Mouse (Mus musculus) heart, postnatal 0 days (tissue): Measurements from ENCODE around the gene Alg9. TPM values are rescaled to one million over a fixed set of nuclear protein-coding genes. Genes with fewer than 3 reads are reported as not detected.

Source experiments
- ATAC-seq: fragments of 200-750 bp; cut with Nextera tagmentation; 2 replicates; pipeline ENCODE4 v1.8.0; 2017; ENCODE audit warnings: low read depth, moderate number of reproducible peaks, moderate library complexity; ENCODE audit not compliant: insufficient read depth
- DNase-seq: peaks from one replicate; pipeline ENCODE4 v3.0.0-alpha.2; 2016; ENCODE audit warnings: low spot score
- H3K27ac ChIP-seq: fragments of 300-500 bp; sonication (generic); 2 replicates; pipeline ENCODE4 v1.5.1; 2014; ENCODE audit warnings: low read depth, mild to moderate bottlenecking
- H3K27me3 ChIP-seq: fragments of 300-500 bp; sonication (generic); 2 replicates; pipeline ENCODE4 v1.6.1; 2014; ENCODE audit warnings: low read length, mixed read lengths; ENCODE audit not compliant: control insufficient read depth, insufficient read depth
- H3K36me3 ChIP-seq: fragments of 300-500 bp; sonication (generic); replicated peaks from 2 replicates; pipeline ENCODE4 v1.6.1; 2014; ENCODE audit warnings: low read length, mixed read lengths; ENCODE audit not compliant: control insufficient read depth, insufficient read depth
- H3K4me1 ChIP-seq: fragments of 300-500 bp; sonication (generic); 2 replicates; pipeline ENCODE4 v1.6.1; 2014; ENCODE audit warnings: antibody characterized with exemption; ENCODE audit not compliant: control insufficient read depth, insufficient read depth
- H3K4me2 ChIP-seq: fragments of 300-500 bp; sonication (generic); 2 replicates; pipeline ENCODE4 v1.6.1; 2014; ENCODE audit warnings: low read depth, mild to moderate bottlenecking, low read length, moderate library complexity
- H3K4me3 ChIP-seq: fragments of 300-500 bp; sonication (generic); 2 replicates; pipeline ENCODE4 v1.5.1; 2014; ENCODE audit warnings: low read depth, low read length
- H3K9ac ChIP-seq: fragments of 300-500 bp; sonication (generic); replicated peaks from 2 replicates; pipeline ENCODE4 v1.6.1; 2014; ENCODE audit warnings: low read depth, low read length, mixed read lengths
- H3K9me3 ChIP-seq: fragments of 300-500 bp; sonication (generic); replicated peaks from 2 replicates; pipeline ENCODE4 v1.6.1; 2016; ENCODE audit warnings: low read length; ENCODE audit not compliant: control insufficient read depth
- CTCF ChIP-seq: IDR thresholded peaks from 2 replicates; pipeline ENCODE4 v1.5.1; 2016; ENCODE audit warnings: antibody characterized with exemption, control low read depth, low read depth
- EP300 ChIP-seq: IDR thresholded peaks from 2 replicates; pipeline ENCODE4 v1.6.1; 2016; ENCODE audit warnings: antibody characterized with exemption, low read depth
- WGBS: fragments of 180-500 bp; shearing (Covaris S2); extraction: QIAGEN DNeasy Blood & Tissue Kit; methylation state at CpG from one replicate; pipeline ENCODE4 v1.1.7; 2014; 5-methylcytosine and 5-hydroxymethylcytosine counted together
- polyA plus RNA-seq: library from polyadenylated mRNA; unstranded; fragments of >200 nt; fragmentation: Nextera tagmentation; extraction: Ambion mirVana; gene quantifications from 2 replicates; pipeline ENCODE4 v1.2.1, GENCODE M21; 2015
- total RNA-seq: library from RNA; depleted of rRNA; stranded (reverse); fragments of >200 nt; gene quantifications from 2 replicates; pipeline ENCODE4 v1.2.3, GENCODE M21; 2014; ENCODE audit warnings: low replicate concordance

The Alg9 gene
- total and polyA plus RNA-seq, 2 experiments from 2014 or later, result 11.4 to 23.9 TPM

DNA sequence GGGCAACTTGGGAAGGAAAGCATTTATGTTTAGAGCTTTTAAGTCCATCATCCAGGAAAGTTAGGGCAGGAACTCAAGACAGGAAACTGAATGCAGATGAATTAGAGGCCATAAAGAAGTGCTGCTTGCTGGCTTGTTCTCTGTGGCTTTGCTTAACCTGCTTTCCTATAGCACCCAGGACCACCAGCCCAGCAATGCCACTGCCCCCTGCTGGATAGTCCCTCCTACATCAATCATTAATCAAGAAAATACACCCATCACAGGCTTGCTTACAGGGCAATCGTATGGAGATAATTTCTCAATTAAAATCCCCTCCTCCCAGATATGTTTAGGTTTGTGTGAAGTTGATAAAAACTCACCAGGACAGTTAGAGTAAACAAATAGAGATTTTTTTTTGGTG, 11.5 kb upstream of the Alg9 start:
- H3K27ac ChIP-seq, result no peak overlapping the region
- DNase-seq (peak; percentile 46), ATAC-seq (no peak)
- WGBS, result 60% methylated on average over 1 of the region's 1 CpGs
- no peaks in the 10 kb centered on the region for H3K27me3 ChIP-seq
- H3K4me1 ChIP-seq, result peaks cover 6% of the 10 kb centered on the region
- no peaks in the 10 kb centered on the region for H3K9me3 ChIP-seq
- TF ChIP-seq CTCF (peak; percentile 71), EP300 (no peak)
- no peak overlapping the region for H3K4me2 ChIP-seq
- H3K36me3 ChIP-seq, result no peaks in the 10 kb centered on the region
- H3K4me3 ChIP-seq, result no peak overlapping the region
- H3K9ac ChIP-seq, result no peak overlapping the region

DNA sequence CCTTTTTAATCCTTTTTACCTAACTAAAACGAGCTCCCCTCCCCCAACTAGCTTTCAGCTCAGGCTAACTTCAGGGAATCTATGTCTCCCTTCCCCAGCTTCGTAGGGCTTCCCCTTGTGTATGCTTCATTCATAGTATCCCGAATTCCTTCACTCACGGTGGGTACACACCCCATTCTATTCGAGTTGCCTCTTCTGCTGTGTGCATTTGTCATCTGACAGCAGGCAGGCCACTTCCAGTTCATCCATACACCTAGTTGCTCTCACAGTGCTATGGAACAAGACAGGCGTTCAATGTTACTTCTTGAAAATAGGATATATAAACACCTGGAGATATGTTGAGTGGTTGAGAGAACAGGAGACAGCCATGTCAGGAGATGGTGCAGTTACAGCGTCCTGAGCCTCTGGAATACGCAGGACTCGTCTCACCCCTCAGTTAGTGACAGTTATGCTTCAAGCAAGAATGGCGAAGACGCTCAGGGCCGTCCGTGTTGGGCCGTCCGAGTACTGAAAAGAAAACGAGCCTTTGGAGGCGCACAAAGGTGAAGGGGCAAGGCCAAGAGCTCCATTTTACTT, 7.2 kb upstream of the Alg9 start:
- TF ChIP-seq EP300 (no peak; the same call in 1 of the 2 replicates), CTCF (no peak)
- H3K36me3 ChIP-seq, result peaks cover 13% of the 10 kb centered on the region; the same call in 1 of the 2 replicates
- ATAC-seq (no peak; the same call in 1 of the 2 replicates), DNase-seq (no peak)
- peaks cover 19% of the 10 kb centered on the region for H3K4me1 ChIP-seq
- 4% methylated on average over 17 of the region's 17 CpGs for WGBS
- peak overlapping the region; percentile 88 for H3K27ac ChIP-seq
- peak overlapping the region; percentile 55 for H3K9ac ChIP-seq
- H3K4me3 ChIP-seq, result peak overlapping the region; percentile 57
- no peaks in the 10 kb centered on the region for H3K9me3 ChIP-seq
- peak overlapping the region; percentile 76 for H3K4me2 ChIP-seq
- H3K27me3 ChIP-seq, result no peaks in the 10 kb centered on the region

DNA sequence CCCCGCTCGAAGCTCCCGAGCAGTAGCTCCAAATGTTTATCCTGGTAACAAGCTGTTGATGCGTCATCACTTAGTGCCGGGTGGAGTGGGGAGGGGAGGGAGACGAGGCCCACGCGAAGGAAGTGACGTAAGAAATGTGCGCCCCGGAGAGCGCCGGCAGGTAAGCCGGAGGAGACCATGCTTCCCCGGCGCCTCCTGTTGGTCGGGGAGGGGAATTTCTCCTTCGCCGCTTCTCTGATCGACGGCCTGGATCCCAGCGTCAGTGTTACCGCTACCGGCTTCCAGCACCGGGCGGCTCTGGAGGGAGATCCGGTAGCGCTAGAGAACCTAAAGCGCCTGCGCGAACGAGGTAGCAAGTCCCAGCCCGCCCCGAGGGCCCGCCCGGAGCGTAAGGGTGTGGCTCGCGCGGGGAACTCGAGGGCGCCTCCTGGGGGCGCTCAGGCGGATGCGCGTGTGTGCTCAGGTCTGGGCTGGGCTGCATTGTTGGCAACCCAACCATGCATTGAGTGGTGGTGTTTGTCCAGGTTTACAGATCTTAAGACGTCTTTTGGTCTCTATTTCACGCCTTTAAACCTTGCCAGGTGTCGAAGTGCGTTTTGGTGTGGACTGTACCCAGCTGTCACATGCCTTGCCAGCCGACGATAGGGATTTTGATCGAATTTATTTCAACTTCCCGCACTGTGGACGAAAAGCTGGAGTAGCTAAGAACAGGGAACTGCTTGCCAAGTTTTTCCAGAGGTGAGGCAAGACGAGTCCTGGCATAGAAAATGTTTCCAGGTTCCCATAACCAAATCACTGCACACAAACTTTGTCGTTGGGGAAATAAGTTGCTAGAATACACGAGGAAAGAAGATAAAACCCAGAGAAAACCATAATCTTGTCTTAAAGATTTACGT, 6.5 kb upstream of the Alg9 start, which contains the start of gene Fdxacb1:
TSS of gene Fdxacb1 (plus strand) at position 130 of the 896 bp plus-strand sequence.
- Histone ChIP-seq H3K27ac (peak within 1 kb of the TSS; percentile 88), H3K36me3 (peaks cover 13% of the 10 kb centered on the region; the same call in 1 of the 2 replicates), H3K4me2 (peak within 1 kb of the TSS; percentile 76), H3K4me3 (peak within 1 kb of the TSS; percentile 57), H3K4me1 (peaks cover 19% of the 10 kb centered on the region), H3K27me3 (no peaks in the 10 kb centered on the region), H3K9me3 (no peaks in the 10 kb centered on the region), H3K9ac (peak within 1 kb of the TSS; percentile 55)
- 2% methylated on average over 59 of the region's 59 CpGs for WGBS
- TF ChIP-seq CTCF (no peak; the same call in none of the 2 replicates), EP300 (peak; percentile 82)
- ATAC-seq (peak; percentile 96), DNase-seq (peak; percentile 99)

GRCm38 (mm10) chr9:50770011-50770410, 4.8 kb upstream of the Alg9 start:
- H3K36me3 ChIP-seq, result peaks cover 13% of the 10 kb centered on the region; the same call in 1 of the 2 replicates
- DNase-seq (no peak), ATAC-seq (no peak)
- no peak overlapping the region for H3K4me3 ChIP-seq
- peaks cover 23% of the 10 kb centered on the region for H3K4me1 ChIP-seq
- no peak overlapping the region for H3K9ac ChIP-seq
- WGBS, result 70% methylated on average over 2 of the region's 2 CpGs
- H3K4me2 ChIP-seq, result no peak overlapping the region
- no peaks in the 10 kb centered on the region for H3K9me3 ChIP-seq
- TF ChIP-seq EP300, result no peak
- TF ChIP-seq CTCF, result no peak
- H3K27ac ChIP-seq, result no peak overlapping the region
- no peaks in the 10 kb centered on the region for H3K27me3 ChIP-seq

DNA sequence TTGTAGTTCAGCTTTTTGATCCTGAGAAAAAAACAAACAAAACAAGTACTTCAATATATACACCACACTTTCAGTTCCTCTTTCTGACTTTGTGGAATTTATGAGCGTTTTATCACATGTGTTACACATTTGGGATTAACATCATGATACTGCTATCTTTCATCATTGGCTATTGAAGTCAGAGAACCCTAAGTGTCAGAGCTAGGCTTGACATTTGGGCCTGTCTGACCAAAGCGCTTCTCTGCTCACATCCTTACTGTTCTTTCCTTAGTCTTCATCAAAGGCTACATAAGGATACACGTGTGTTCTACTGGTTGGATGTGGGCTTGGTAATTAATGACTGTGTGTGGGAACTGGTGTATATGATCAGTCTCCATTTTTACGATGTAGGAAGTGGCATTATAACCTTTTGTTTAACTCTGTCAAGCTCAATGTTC, 775 bp upstream of the Alg9 start:
- Histone ChIP-seq H3K9me3 (no peaks in the 10 kb centered on the region), H3K4me2 (peak overlapping the region; percentile 80), H3K36me3 (peaks cover 16% of the 10 kb centered on the region; the same call in 1 of the 2 replicates), H3K27ac (no peak overlapping the region), H3K4me3 (no peak overlapping the region), H3K4me1 (peaks cover 21% of the 10 kb centered on the region; the same call in 1 of the 2 replicates), H3K27me3 (no peaks in the 10 kb centered on the region), H3K9ac (0 out of 2 replicates have a peak overlapping the region, but pooled peaks have one; percentile 84)
- ATAC-seq, result no peak
- WGBS, result 74% methylated on average over 4 of the region's 4 CpGs
- TF ChIP-seq EP300 (no peak), CTCF (no peak)
- no peak for DNase-seq
